Mouse (Mus musculus) embryo, embryonic 10.5 days (tissue): ENCODE results near the gene Plxdc1.
A peak's percentile ranks its signal among the peaks of the same experiment; 100 is the strongest.

Source experiments
- DNase-seq: peaks from one replicate; pipeline ENCODE4 v3.0.0-alpha.2; 2015; ENCODE audit warnings: low spot score

The Plxdc1 gene

DNA sequence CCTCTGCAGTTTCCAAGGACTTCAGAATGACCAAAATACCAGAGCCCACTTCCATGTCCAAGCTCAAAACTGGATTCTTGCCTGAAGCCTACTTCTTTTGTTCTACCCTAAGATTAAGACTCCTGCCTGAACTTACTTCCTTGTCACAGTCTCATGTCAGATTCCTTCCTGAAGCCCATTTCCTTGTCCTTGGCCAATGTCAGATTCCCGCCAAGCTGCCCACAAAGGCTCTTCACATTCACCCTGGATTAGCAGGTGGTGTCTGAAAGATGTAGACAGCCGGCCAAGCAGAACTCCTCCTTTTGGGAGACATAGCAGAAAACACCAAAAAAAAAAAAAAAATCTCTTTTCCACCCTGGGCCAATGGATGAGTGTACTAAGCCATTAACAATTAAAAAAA is 70.8 kb downstream of the Plxdc1 start:
- no peak for DNase-seq

DNA sequence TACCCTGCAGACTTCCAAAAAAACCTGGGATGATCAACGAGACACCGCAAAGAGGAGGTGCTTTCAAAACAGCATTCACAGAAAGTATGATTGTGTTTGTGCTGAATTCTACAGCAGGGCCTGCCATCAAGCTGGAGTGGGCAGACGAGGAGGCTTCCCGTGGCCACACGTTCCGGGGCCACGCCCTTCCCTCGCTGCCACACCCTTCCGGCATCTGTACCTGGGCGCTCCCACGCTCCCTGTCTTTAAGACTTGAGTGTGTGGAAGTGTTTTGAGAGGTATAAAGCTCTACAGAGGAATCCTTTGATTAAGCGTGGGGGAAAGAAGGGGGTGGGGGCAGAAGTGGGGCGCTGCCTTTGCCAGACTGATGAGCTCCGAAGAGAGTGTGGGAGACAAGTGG is 73.1 kb downstream of the Plxdc1 start:
- no peak for DNase-seq

DNA sequence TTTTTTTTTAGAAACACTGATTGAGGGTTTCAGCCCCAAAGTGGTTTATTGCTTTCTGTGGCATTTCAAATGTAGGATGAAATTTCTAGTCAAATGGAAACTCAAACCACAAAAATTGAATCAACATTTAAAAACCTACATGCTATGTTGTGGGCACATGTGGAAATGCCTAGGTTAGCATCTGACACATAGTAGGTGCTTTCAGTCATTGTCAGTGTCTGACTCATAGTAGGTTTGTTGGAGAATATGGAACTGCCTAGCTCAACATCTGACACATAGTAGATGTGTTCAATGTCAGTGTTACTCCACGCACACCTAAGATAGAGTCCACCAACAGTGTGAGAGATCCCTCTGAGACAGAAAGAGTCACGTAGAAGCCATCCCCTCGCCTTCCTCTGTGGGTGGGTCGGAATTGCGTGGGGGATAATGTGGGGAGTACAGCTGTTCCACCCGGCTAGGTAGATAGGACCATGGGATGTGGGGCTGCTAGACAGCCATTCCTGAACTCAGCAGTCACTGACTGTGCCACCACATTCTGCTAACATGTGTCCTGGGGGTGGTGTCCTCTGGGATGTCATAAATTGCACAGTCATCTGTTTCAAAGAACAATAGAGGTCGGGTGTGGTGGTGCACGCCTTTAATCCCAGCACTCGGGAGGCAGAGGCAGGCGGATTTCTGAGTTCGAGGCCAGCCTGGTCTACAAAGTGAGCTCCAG is 77.5 kb downstream of the Plxdc1 start:
- DNase-seq: no peak

DNA sequence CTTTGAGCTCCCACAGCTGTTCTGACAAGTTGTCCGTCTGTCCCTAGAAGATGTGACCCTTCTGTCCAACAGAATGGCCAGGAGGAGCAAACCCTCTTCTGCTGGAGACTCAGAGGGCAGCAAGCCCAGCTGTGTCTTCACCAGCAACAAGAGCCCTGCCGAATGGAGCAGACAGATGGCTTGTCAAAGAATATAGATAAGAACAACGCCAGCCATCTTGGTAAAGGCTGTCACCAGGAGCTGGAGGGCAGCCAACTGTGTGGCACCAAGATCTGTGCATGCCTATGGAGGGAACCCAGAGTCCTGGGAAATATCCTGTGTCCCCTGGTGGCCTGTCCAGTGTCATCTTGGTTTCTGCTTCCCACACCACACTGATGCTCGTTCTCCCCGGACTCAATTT is 78.3 kb downstream of the Plxdc1 start:
- DNase-seq: no peak

DNA sequence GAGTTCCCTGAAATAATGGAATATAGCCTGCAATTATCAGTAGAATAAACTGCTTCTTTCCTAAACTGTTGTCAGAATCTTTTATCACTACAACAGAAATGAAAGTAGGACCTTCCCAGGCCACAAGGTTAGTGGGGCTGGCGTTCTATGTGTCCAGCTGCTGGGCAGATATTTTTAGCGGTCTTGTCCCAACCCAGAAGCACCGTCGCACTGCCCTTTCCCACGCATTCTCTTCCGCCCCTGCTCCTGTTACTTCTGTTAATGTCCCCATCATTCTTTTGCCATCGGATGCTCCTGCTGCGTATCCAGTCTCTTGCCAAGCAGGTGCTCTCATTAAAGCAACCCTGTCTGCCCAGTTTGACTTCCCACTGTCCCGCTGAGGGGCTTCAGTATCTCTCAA is 79.3 kb downstream of the Plxdc1 start:
- DNase-seq: no peak

DNA sequence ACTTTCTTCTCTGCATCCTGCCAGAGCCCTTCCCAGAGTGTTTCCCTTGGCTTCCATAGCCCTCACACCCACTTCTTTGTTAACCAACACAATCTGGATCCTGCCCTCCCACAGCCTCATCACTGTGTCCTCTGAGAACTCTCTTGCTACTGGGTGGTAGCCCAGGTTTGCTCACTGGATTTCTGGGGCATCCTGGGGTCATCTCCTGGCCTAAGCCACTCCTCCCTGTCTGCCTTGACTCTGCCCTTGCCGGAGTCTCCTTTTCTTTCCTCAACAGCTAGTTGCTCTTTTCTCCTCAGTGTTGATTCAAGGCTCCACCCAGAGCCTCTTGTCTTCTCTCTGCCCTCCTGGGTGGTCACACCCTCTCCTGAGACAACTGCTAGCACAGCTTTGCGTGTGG is 80.3 kb downstream of the Plxdc1 start:
- no peak for DNase-seq

DNA sequence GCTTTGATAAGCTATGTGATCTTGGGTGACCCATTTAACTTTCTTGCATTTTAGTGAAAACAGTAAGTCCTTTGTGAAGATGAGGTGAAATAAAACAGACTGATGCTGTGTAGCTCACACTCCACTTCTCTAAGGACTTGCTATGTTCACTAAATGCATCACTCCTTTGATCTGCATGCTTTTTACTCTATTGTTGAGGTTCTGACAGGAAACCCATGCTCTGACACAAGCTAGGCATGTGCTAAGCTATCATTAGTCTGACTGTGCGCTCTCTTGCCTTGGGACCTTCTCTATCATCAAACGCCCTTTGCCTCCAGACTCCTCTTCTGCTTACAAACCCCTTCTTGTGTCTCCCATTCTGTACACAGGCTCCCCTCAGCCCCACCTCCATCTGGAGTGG is 80.7 kb downstream of the Plxdc1 start:
- no peak for DNase-seq

DNA sequence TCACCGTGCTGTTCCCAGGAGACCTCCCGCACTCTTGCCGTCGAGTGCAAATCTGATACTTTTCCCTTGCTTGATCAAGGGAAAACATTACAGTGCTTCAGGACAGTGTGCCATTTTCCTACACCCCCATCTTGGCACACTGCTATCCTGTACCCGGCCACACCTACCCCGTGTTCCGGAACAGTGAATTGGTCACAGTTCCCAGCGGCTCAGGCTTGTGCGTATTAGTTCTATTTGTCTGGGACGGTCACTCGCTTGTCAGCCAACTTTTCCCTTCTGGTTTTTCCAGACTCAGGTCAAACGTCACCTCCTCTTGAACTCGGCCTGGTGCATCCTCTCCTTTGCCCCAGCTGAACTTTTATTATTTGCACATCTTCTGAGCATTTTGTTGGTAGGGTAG is 81.4 kb downstream of the Plxdc1 start:
- DNase-seq: no peak

DNA sequence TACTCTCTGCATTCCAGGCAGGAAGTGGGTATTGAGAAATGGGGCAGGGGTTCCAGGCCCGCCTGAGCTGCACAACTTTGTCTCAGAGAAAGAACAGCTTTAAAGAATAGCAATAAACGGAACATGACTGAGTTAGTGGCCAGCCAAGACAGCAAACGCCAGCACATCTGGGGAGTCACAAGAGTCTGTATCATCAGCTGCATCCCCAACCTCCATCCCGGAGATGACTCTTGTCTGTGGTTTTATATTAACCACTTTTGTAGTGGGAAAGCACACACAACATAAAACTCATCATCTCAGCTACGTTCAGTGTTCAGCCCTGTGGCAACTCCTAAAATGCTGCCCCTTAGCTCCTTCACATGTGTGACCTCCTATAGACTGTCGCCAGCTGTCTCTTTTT is 84.4 kb downstream of the Plxdc1 start:
- DNase-seq: no peak

DNA sequence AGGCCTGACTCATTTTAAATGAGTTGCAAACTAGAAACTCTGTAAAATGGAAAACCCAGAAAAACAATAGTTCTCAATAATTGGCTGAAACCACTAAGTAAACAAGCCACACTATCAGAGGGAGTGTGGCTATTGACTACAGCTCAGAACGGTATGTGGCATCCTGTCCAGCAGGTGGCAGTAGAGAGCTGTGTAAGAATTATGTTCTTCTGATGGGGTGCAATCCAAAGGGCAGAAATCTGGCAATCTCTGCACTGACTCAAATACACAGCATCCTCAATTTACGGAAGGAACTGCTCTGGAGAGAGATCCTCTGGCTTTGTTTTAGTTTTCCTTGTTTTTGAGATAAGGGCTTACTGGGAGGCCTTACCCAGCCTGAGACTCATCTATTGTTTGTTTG is 86.4 kb downstream of the Plxdc1 start:
- peak; percentile 95 for DNase-seq

DNA sequence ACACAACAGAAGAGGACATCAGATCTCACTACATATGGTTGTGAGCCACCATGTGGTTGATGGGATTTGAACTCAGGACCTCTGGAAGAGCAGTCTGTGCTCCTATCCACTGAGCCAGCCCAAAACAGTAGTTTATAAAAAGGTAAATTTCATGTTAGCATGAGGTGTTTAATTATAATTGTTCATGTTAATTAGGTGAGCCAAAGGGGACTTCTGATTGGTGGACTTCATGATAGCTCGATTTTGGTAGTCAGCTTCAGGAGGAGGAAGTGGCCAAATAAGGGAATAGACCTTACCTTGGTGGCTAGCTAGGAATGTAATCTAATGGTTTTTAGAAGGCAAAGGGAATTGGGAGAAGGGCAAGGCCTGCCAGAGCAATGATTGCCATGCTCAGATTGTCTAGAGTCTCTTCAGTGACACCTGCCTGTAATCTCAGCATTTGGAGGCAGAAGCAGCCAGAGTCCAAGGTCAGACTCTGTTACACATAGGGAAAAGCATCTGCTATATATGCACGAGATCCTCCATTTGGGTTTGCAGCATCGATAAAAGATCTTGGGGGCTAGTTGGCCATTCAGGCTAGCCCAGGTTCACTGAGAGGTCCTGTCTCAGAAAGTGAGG is 88.6 kb downstream of the Plxdc1 start:
- DNase-seq: no peak

DNA sequence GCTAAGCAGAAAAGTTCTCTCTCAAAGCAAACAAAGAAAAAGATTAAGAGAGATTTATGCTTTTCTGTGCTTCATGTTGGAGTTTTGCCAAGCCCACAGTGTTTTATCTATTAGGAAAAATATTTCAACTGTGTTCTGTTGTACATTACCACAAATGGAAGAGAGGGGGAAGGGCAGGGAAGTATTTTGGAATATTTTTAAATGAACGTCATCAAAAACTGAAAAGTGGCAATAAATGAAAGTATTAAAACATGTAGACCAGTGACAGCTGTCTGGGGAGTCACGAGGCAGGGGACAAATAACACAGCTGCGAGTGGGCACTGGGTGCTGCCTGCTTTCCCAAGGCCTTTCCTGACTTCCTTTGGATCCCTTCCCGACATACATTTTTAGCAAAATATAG is 89.6 kb downstream of the Plxdc1 start:
- DNase-seq: no peak

DNA sequence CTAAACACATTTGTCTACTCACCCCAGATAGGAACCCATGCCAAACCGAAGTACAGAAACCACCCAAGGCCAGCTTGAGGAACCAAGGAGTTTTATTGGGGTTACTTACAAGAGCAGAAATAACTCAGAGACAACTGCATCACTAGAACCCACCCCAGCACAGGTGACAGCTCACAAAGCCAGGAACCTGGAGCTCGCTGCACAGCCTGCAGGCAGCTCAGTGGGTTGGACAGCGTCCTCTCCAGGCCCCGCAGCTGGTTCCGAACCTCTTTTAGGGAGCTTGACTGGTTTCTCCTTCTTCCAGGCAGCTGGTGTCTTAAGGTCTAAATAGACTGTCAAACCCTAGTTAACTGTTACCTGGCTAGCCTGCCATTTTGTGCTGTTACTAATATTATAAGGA is 94.4 kb downstream of the Plxdc1 start:
- no peak for DNase-seq

DNA sequence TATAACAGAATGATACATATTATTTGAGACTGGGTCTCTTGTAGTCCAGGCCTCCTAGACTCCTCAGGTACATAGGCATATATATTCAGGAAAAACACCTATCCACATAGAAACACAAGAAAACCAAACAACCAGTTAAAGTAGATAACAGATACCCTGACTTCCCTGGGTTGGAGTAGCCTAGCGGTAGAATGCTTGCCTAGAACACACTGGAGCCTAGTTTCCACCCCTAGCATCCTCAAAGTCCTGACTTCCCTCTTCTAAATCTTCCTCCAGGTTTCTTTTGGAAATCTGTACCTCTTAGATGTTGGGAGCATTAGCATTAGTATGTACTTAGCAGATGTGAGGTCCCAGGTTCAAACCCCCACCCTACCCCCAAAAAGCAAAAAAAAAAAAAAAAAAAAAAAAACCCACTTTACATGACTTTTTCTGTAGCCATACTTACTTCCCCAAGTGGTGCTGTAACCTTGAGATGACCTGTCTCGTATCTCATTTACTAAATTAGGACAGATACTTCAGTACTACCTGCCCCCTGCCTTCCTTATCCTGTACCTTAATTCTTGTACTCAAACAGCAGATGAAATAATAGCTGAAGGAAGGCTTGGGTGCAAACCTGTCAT is 100.8 kb downstream of the Plxdc1 start:
- no peak for DNase-seq

DNA sequence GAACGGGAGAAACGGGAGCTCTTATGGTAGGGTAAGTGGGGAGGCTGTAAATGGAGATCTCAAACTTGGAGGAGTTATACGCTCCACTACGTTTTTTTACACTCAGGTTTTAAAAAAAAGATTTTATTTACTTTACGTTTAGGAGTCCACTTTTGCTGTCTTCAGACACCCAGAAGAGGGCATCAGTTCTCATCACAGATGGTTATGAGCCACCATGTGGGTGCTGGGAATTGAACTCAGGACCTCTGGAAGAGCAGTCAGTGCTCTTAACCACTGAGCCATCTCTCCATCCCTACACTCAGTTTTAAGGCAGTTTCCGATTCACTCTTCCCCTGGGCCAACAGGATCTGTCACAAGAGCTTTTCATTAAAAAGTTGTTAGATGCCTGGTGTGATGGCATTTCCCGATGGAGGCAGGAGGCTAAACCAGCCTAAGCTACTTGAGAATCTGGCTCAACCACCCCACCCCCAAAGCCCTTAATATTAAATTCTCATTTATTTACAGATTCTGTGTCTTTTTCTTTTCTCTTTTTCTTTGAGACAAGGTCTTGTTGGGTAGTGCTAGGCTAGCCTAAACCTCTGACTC is 101.6 kb downstream of the Plxdc1 start:
- no peak for DNase-seq

DNA sequence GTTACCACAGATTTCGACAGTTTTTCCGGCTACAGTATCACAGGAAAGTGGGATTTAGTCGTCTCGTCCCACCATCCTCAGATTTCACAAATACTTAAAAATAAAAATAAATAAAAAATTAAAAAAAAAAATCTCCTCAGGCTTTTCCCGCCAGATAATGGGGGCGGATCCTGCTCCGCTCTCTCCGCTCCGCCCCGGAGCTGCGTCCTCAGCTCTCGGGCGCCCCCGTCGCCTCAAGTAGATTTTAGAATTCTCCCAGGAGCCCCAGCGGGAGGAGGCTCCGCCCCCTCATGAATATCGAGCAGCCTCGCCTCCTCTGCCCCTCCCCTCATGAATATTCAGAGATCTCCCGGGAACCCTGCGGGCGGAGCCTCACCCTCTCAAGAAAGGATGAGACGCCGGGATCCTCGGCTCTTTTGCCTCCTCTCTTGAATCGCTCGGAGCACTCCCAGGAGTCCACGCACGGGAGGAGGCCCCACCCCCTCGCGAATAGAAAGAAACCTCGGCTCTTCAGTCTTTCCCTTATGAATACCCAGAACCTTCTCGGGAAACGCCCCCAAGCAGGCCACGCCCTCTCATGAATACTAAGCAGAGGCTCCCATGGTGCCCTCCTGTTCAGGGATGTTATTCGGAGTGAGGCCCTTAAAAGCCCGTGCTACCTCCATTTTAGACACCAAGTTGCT is 102.2 kb downstream of the Plxdc1 start, which contains the start of gene Fbxo47:
Fbxo47 (minus strand) TSS at position 237 of the 683 bp plus-strand sequence.
- peak; percentile 99 for DNase-seq

DNA sequence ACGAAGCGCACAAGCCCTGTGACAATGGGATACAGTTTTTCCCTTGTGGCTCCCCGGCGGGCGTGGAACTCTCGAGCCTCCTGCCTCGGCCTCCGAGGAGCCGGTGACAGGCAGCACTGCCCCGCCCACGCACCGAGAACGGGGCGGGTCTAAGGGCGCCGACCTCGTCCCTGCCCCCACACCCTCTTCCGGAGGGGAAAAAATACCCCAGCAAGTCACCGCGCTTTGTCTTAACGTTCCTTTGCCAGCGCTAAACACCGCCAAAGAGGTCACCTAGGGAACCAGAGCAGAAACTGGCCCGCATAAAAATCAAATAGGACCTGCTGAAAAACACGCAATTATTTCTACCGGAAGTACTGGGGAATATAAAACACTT is 102.7 kb downstream of the Plxdc1 start:
- DNase-seq: peak; percentile 79

DNA sequence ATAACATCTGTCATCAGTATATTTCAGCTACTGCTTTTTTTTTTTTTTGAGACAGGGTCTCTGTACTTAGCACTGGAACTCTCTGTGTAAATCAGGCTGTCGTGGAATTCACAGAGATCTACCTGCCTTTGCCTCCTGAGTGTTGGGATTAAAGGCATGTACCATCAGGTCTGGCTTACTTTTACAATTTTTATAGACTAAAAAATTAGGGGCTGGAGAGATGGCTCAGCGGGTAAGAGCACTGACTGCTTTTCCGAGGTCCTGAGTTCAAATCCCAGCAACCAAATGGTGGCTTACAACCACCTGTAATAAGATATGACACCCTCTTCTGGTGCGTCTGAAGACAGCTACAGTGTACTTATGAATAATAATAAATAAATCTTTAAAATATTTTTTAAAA is 105.9 kb downstream of the Plxdc1 start:
- DNase-seq: no peak

DNA sequence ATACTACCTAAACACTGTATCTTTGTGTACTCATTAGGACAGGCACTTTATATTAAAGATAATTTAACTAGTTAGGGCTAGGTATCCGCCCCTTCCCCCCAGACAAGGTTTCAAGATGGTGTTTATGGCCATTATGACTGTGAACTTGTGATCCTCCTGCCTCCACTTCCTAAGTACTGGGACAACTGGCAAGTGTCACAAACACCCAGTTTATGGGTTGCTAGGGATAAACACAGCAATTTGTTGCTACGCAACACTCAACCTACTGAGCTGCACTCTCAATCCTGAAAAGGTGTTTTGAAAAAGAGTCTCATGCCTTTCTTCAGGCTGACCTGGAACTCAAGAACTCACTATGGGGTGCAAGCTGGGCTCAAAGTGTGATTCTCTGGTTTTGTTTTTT is 108.9 kb downstream of the Plxdc1 start:
- DNase-seq: no peak

DNA sequence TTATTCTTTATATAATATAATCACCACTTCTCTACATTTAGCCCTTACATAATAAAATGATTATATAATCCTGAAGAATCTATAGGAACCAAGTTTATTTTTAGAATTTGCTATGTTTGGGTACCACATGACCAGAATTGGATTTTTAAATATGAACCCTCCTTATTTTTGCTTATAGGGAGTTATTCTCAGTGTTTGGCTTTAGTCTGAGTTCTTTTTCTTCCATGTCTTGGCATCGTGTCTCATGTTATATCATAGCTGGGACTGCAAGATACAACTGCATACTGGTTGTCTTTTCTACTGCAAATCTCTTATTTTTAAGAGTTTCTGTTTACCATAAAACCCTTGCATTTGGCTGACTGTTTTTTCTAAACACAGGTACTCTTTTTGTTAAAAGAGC is 111.8 kb downstream of the Plxdc1 start:
- no peak for DNase-seq
